16 mouse cellular contexts compared by ENCODE assay signal in genomic region chr6:99019716-99020115, GRCm38 (mm10).
DNase-seq lines count a peak whose midpoint lies in the region; ATAC-seq and TF ChIP-seq lines count a peak whose summit lies in the region.
"Had no signal": no experiment of that assay in that cellular context is flagged by ENCODE, and none has a peak within 500 bp of the region (broad histone marks: within the 10 kb centered on the region; RNA-seq: fewer than 3 reads in every experiment).

No protein-coding gene starts in this region.

- no peak for TF ChIP-seq EP300 in heart, postnatal 0 days (IDR thresholded peaks at IDR 0.05; ENCODE audit: low read depth)
- no peak for TF ChIP-seq EP300 in liver, postnatal 0 days (IDR thresholded peaks at IDR 0.05; ENCODE audit: low read depth)

- H3K27ac ChIP-seq in heart, postnatal 0 days (ENCODE audit: low read depth) = peak overlapping the region; percentile 59
- no peak overlapping the region for H3K27ac ChIP-seq in heart, embryonic 11.5 days (ENCODE audit: low read depth, low read length)
- H3K27ac ChIP-seq in liver, postnatal 0 days (ENCODE audit: low read depth) = peak overlapping the region; percentile 49; the same call in 1 of the 2 replicates
- H3K27ac ChIP-seq in liver, embryonic 11.5 days (ENCODE audit: low read depth, low read length) = no peak overlapping the region
- no peak overlapping the region for H3K27ac ChIP-seq in limb, embryonic 13.5 days
- peak overlapping the region; percentile 40; the same call in 1 of the 2 replicates for H3K27ac ChIP-seq in stomach, embryonic 15.5 days
- H3K27ac ChIP-seq: embryonic facial prominence, embryonic 13.5 days had no signal

- H3K4me1 ChIP-seq in heart, postnatal 0 days (ENCODE audit: control insufficient read depth, insufficient read depth) = peaks cover 16% of the 10 kb centered on the region
- peaks cover 26% of the 10 kb centered on the region for H3K4me1 ChIP-seq in heart, embryonic 11.5 days (ENCODE audit: control insufficient read depth, insufficient read depth, low read length)
- H3K4me1 ChIP-seq in liver, postnatal 0 days (ENCODE audit: insufficient read depth) = peaks cover 13% of the 10 kb centered on the region
- peaks cover 10% of the 10 kb centered on the region; the same call in 1 of the 2 replicates for H3K4me1 ChIP-seq in liver, embryonic 11.5 days (replicated peaks; ENCODE audit: control insufficient read depth, insufficient read depth, low read length)
- H3K4me1 ChIP-seq in limb, embryonic 13.5 days = peaks cover 47% of the 10 kb centered on the region
- H3K4me1 ChIP-seq in stomach, embryonic 15.5 days = peaks cover 24% of the 10 kb centered on the region

- TF ChIP-seq CTCF in heart, postnatal 0 days (IDR thresholded peaks at IDR 0.05; ENCODE audit: low read depth) = no peak
- TF ChIP-seq CTCF in liver, postnatal 0 days (IDR thresholded peaks at IDR 0.05; ENCODE audit: low read depth) = no peak

- no peak for DNase-seq in heart, postnatal 0 days (ENCODE audit: low spot score)
- DNase-seq in liver, postnatal 0 days = no peak
- DNase-seq in liver, embryonic 11.5 days (ENCODE audit: low spot score) = no peak
- no peak for DNase-seq in spleen, adult 12 weeks (ENCODE audit: low spot score)
- DNase-seq in lung, postnatal 36 days = no peak
- DNase-seq: cerebellum, postnatal 36 days; gastrocnemius, postnatal 36 days; kidney, adult 8-10 months; left cerebral cortex, postnatal 4 days; lung, embryonic 14.5 days; spleen, adult 18-20 months had no signal

- no peak overlapping the region for H3K4me3 ChIP-seq in heart, postnatal 0 days (ENCODE audit: low read depth, low read length)
- H3K4me3 ChIP-seq in heart, embryonic 11.5 days (ENCODE audit: low read depth, low read length) = no peak overlapping the region
- no peak overlapping the region for H3K4me3 ChIP-seq in liver, postnatal 0 days (ENCODE audit: low read depth, low read length)
- no peak overlapping the region for H3K4me3 ChIP-seq in liver, embryonic 11.5 days (ENCODE audit: low read depth, low read length)
- no peak overlapping the region for H3K4me3 ChIP-seq in limb, embryonic 13.5 days
- H3K4me3 ChIP-seq in stomach, embryonic 15.5 days (replicated peaks) = no peak overlapping the region
- H3K4me3 ChIP-seq: embryonic facial prominence, embryonic 13.5 days; megakaryocyte, embryonic 14.5 days had no signal

- H3K9me3 ChIP-seq in heart, postnatal 0 days (replicated peaks; ENCODE audit: control insufficient read depth, low read length) = no peaks in the 10 kb centered on the region
- H3K9me3 ChIP-seq in heart, embryonic 11.5 days (replicated peaks; ENCODE audit: control insufficient read depth, low read length) = no peaks in the 10 kb centered on the region
- H3K9me3 ChIP-seq in liver, postnatal 0 days (ENCODE audit: low read length) = no peaks in the 10 kb centered on the region
- no peaks in the 10 kb centered on the region for H3K9me3 ChIP-seq in liver, embryonic 11.5 days (ENCODE audit: control insufficient read depth, low read length)
- H3K9me3 ChIP-seq in limb, embryonic 13.5 days = no peaks in the 10 kb centered on the region
- no peaks in the 10 kb centered on the region for H3K9me3 ChIP-seq in stomach, embryonic 15.5 days
- H3K9me3 ChIP-seq: embryonic facial prominence, embryonic 13.5 days; megakaryocyte, embryonic 14.5 days had no signal

- H3K36me3 ChIP-seq in heart, postnatal 0 days (replicated peaks; ENCODE audit: control insufficient read depth, insufficient read depth, low read length) = peaks cover 22% of the 10 kb centered on the region
- peaks cover 3% of the 10 kb centered on the region for H3K36me3 ChIP-seq in heart, embryonic 11.5 days (ENCODE audit: control insufficient read depth, insufficient read depth, low read length)
- peaks cover 10% of the 10 kb centered on the region for H3K36me3 ChIP-seq in liver, postnatal 0 days (replicated peaks; ENCODE audit: insufficient read depth, low read length)
- H3K36me3 ChIP-seq in liver, embryonic 11.5 days (ENCODE audit: control insufficient read depth, insufficient read depth, low read length) = peaks cover 3% of the 10 kb centered on the region; the same call in 1 of the 2 replicates
- H3K36me3 ChIP-seq in limb, embryonic 13.5 days = peaks cover 18% of the 10 kb centered on the region
- H3K36me3 ChIP-seq in stomach, embryonic 15.5 days = peaks cover 7% of the 10 kb centered on the region; the same call in 1 of the 2 replicates

- H3K9ac ChIP-seq in heart, postnatal 0 days (replicated peaks; ENCODE audit: low read depth, low read length) = no peak overlapping the region
- no peak overlapping the region for H3K9ac ChIP-seq in heart, embryonic 11.5 days (ENCODE audit: low read depth, low read length)
- no peak overlapping the region for H3K9ac ChIP-seq in liver, postnatal 0 days (replicated peaks)
- H3K9ac ChIP-seq in liver, embryonic 11.5 days (ENCODE audit: low read depth, low read length) = no peak overlapping the region
- no peak overlapping the region for H3K9ac ChIP-seq in limb, embryonic 13.5 days
- no peak overlapping the region for H3K9ac ChIP-seq in stomach, embryonic 15.5 days
- H3K9ac ChIP-seq: embryonic facial prominence, embryonic 13.5 days; lung, embryonic 14.5 days had no signal

- 84% methylated on average over 8 of the region's 8 CpGs for WGBS in heart, postnatal 0 days
- 76% methylated on average over 8 of the region's 8 CpGs for WGBS in heart, embryonic 11.5 days (ENCODE audit: insufficient replicate concordance)
- 60% methylated on average over 8 of the region's 8 CpGs for WGBS in liver, postnatal 0 days (ENCODE audit: insufficient replicate concordance)
- WGBS in liver, embryonic 11.5 days = 67% methylated on average over 8 of the region's 8 CpGs
- 26% methylated on average over 8 of the region's 8 CpGs for WGBS in limb, embryonic 13.5 days
- WGBS in stomach, embryonic 15.5 days = 52% methylated on average over 8 of the region's 8 CpGs

- no peaks in the 10 kb centered on the region for H3K27me3 ChIP-seq in heart, postnatal 0 days (ENCODE audit: control insufficient read depth, insufficient read depth, low read length)
- no peaks in the 10 kb centered on the region for H3K27me3 ChIP-seq in heart, embryonic 11.5 days (ENCODE audit: control insufficient read depth, insufficient read depth, low read length)
- no peaks in the 10 kb centered on the region for H3K27me3 ChIP-seq in liver, postnatal 0 days (ENCODE audit: insufficient read depth, low read length)
- no peaks in the 10 kb centered on the region for H3K27me3 ChIP-seq in liver, embryonic 11.5 days (replicated peaks; ENCODE audit: control insufficient read depth, insufficient read depth, low read length)
- peaks cover 23% of the 10 kb centered on the region for H3K27me3 ChIP-seq in limb, embryonic 13.5 days
- H3K27me3 ChIP-seq in stomach, embryonic 15.5 days (replicated peaks) = no peaks in the 10 kb centered on the region
- H3K27me3 ChIP-seq: megakaryocyte, embryonic 14.5 days had no signal

- no peak overlapping the region for H3K4me2 ChIP-seq in heart, postnatal 0 days (ENCODE audit: low read depth, low read length)
- no peak overlapping the region for H3K4me2 ChIP-seq in heart, embryonic 11.5 days
- H3K4me2 ChIP-seq in liver, postnatal 0 days (ENCODE audit: low read depth, low read length) = no peak overlapping the region; the same call in 1 of the 2 replicates
- H3K4me2 ChIP-seq in liver, embryonic 11.5 days = no peak overlapping the region
- H3K4me2 ChIP-seq in limb, embryonic 13.5 days (replicated peaks) = peak overlapping the region; percentile 22
- no peak overlapping the region for H3K4me2 ChIP-seq in stomach, embryonic 15.5 days
- H3K4me2 ChIP-seq: embryonic facial prominence, embryonic 13.5 days; lung, embryonic 14.5 days had no signal

- no peak for ATAC-seq in heart, postnatal 0 days (ENCODE audit: insufficient read depth, low read depth)
- no peak for ATAC-seq in heart, embryonic 11.5 days (replicated peaks; ENCODE audit: insufficient number of reproducible peaks, low FRiP score, low TSS enrichment)
- ATAC-seq in liver, postnatal 0 days = no peak
- no peak for ATAC-seq in liver, embryonic 11.5 days (replicated peaks; ENCODE audit: low FRiP score)
- ATAC-seq in limb, embryonic 13.5 days (ENCODE audit: low FRiP score, low read depth) = no peak
- ATAC-seq in stomach, embryonic 15.5 days (ENCODE audit: insufficient read depth, low FRiP score, low read depth) = no peak

Comparison
In these comparisons a context has a peak if more than half of its experiments do, and no peak if none do; other contexts are left out.
1. H3K27ac ChIP-seq: peak in heart, postnatal 0 days (single experiment), liver, postnatal 0 days (single experiment) and stomach, embryonic 15.5 days (single experiment); none in heart, embryonic 11.5 days (single experiment), liver, embryonic 11.5 days (single experiment) and limb, embryonic 13.5 days (single experiment).